Mouse (Mus musculus) liver, postnatal 0 days (tissue): ENCODE measurements around the gene Cbx6.

ENCODE experiments used
- CTCF ChIP-seq: sonication (generic); IDR thresholded peaks from 2 replicates; pipeline ENCODE4 v1.5.1; 2016; ENCODE audit warnings: antibody characterized with exemption, low read depth
- EP300 ChIP-seq: IDR thresholded peaks from 2 replicates; pipeline ENCODE4 v1.6.1; 2016; ENCODE audit warnings: antibody characterized with exemption, low read depth, mild to moderate bottlenecking

DNA sequence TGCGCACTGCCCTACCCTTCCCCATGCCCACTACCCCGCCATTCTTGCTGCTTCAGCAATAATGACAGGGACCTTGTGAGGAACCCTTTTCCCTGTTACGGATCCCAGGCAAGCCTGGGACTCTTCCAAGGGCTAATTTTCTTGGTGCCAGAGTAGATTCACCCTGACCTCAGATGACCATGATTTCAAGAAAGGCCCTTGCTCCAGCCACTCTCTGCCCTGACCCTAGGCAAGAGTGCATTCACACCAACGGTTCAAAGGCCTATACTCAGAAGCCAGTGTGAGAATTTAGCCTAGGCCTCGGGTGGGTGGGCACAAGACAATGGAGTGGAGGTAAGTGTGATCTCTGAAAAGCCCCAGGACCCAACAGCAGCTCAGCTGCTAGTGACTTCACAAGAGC lies 5.1 kb downstream of the Cbx6 start:
- no peak for TF ChIP-seq CTCF
- TF ChIP-seq EP300 = no peak
